Mouse (Mus musculus) MEL (cell line): ENCODE data around the gene Olfr1009. TPM values are rescaled to one million over a fixed set of nuclear protein-coding genes. Genes with fewer than 3 reads are reported as not detected.

Source experiments
- DNase-seq: peaks from one replicate; pipeline ENCODE4 v3.0.0; 2011; ENCODE audit warnings: low read depth, low spot score
- H3K27ac ChIP-seq: 2 replicates; pipeline ENCODE4 v1.5.1; 2012; ENCODE audit warnings: low read depth, mild to moderate bottlenecking, control low read depth, low read length, moderate library complexity; ENCODE audit not compliant: control insufficient read depth
- H3K27me3 ChIP-seq, 2 experiments: fragments of 150-350 bp in 1 of 2; sonication (generic) in 1 of 2; 2 replicates each; pipeline ENCODE4 v1.6.1; 2012; ENCODE audit warnings: low read length in 2 of 2, mild to moderate bottlenecking in 2 of 2, improper control_type of control experiment in 1 of 2, moderate library complexity in 1 of 2; ENCODE audit not compliant: insufficient read depth in 2 of 2, control insufficient read depth in 1 of 2
- H3K36me3 ChIP-seq, 2 experiments: 2 replicates each; pipeline ENCODE4 v1.6.1; 2012 to 2014; ENCODE audit warnings: low read length in 2 of 2, improper control_type of control experiment in 1 of 2, inconsistent platforms in 1 of 2, mild to moderate bottlenecking in 1 of 2; ENCODE audit not compliant: insufficient read depth in 2 of 2, control insufficient read depth in 1 of 2
- H3K4me1 ChIP-seq, 2 experiments: fragments of 150-350 bp in 1 of 2; sonication (generic) in 1 of 2; 2 replicates each; pipeline ENCODE4 v1.6.1; 2012; ENCODE audit warnings: low read length in 2 of 2, improper control_type of control experiment in 1 of 2, mild to moderate bottlenecking in 1 of 2; ENCODE audit not compliant: insufficient read depth in 2 of 2, control insufficient read depth in 1 of 2
- H3K4me3 ChIP-seq, 2 experiments: fragments of 150-350 bp in 1 of 2; sonication (generic) in 1 of 2; 2 replicates each; pipeline ENCODE4 v1.5.1; 2012; ENCODE audit warnings: low read depth in 2 of 2, low read length in 2 of 2, mild to moderate bottlenecking in 2 of 2, moderate library complexity in 2 of 2, control low read depth in 1 of 2, improper control_type of control experiment in 1 of 2; ENCODE audit not compliant: control insufficient read depth in 1 of 2, insufficient read depth in 1 of 2
- H3K79me2 ChIP-seq: 2 replicates; pipeline ENCODE4 v1.6.1; 2012; ENCODE audit warnings: mild to moderate bottlenecking, low read length, moderate library complexity; ENCODE audit not compliant: control insufficient read depth, poor library complexity, insufficient read depth
- H3K9ac ChIP-seq: 2 replicates; pipeline ENCODE4 v1.6.1; 2012; ENCODE audit warnings: low read depth, mild to moderate bottlenecking, control low read depth, low read length, moderate library complexity; ENCODE audit not compliant: control insufficient read depth, poor library complexity, severe bottlenecking
- H3K9me3 ChIP-seq: fragments of 150-350 bp; sonication (generic); replicated peaks from 2 replicates; pipeline ENCODE4 v1.6.1; 2012; ENCODE audit warnings: mild to moderate bottlenecking, low read length, improper control_type of control experiment, moderate library complexity; ENCODE audit not compliant: insufficient read depth
- E2F4 ChIP-seq: IDR thresholded peaks from 2 replicates; pipeline ENCODE4 v1.6.1; 2011; ENCODE audit warnings: low read depth, low read length, improper control_type of control experiment, borderline replicate concordance
- ELF1 ChIP-seq: IDR thresholded peaks from 2 replicates; pipeline ENCODE4 v1.6.1; 2014; ENCODE audit warnings: low read depth, mild to moderate bottlenecking, inconsistent platforms, low read length, improper control_type of control experiment, moderate library complexity
- EP300 ChIP-seq, 2 experiments: IDR thresholded peaks; 2 replicates each; pipeline ENCODE4 v1.6.1; 2011; ENCODE audit warnings: improper control_type of control experiment in 2 of 2, low read length in 2 of 2, low read depth in 1 of 2, mild to moderate bottlenecking in 1 of 2
- GABPA ChIP-seq: IDR thresholded peaks from 2 replicates; pipeline ENCODE4 v1.6.1; 2012; ENCODE audit warnings: low read depth, mild to moderate bottlenecking, inconsistent platforms, low read length, improper control_type of control experiment, moderate library complexity
- GATA1 ChIP-seq: IDR thresholded peaks from 2 replicates; pipeline ENCODE4 v1.6.1; 2011; ENCODE audit warnings: low read depth, low read length, improper control_type of control experiment
- MAFK ChIP-seq: IDR thresholded peaks from 2 replicates; pipeline ENCODE4 v1.6.1; 2011; ENCODE audit warnings: low read depth, mild to moderate bottlenecking, low read length, improper control_type of control experiment, borderline replicate concordance
- MAX ChIP-seq: IDR thresholded peaks from 2 replicates; pipeline ENCODE4 v1.6.1; 2011; ENCODE audit warnings: low read length, improper control_type of control experiment
- MXI1 ChIP-seq: IDR thresholded peaks from 2 replicates; pipeline ENCODE4 v1.6.1; 2011; ENCODE audit warnings: mild to moderate bottlenecking, low read depth, low read length, improper control_type of control experiment
- MYC ChIP-seq: IDR thresholded peaks from 2 replicates; pipeline ENCODE4 v1.6.1; 2011; ENCODE audit warnings: low read depth, mild to moderate bottlenecking, low read length, improper control_type of control experiment, moderate library complexity
- NRF1 ChIP-seq: IDR thresholded peaks from 2 replicates; pipeline ENCODE4 v1.6.1; 2014; ENCODE audit warnings: low read depth, mild to moderate bottlenecking, inconsistent platforms, low read length, improper control_type of control experiment, moderate library complexity; ENCODE audit not compliant: poor library complexity, insufficient read depth, severe bottlenecking
- POLR2AphosphoS2 ChIP-seq: IDR thresholded peaks from 2 replicates; pipeline ENCODE4 v1.6.1; 2011; ENCODE audit warnings: low read length, improper control_type of control experiment
- RAD21 ChIP-seq: IDR thresholded peaks from 2 replicates; pipeline ENCODE4 v1.6.1; 2011; ENCODE audit warnings: mild to moderate bottlenecking, low read depth, low read length, improper control_type of control experiment
- TAL1 ChIP-seq: IDR thresholded peaks from 2 replicates; pipeline ENCODE4 v1.6.1; 2012; ENCODE audit warnings: mild to moderate bottlenecking, inconsistent platforms, low read length, moderate library complexity, mixed read lengths
- TBP ChIP-seq: IDR thresholded peaks from 2 replicates; pipeline ENCODE4 v1.8.0; 2011; ENCODE audit warnings: low read depth, low read length, improper control_type of control experiment
- TCF12 ChIP-seq: IDR thresholded peaks from 2 replicates; pipeline ENCODE4 v1.6.1; 2014; ENCODE audit warnings: low read depth, mild to moderate bottlenecking, inconsistent platforms, low read length, improper control_type of control experiment, moderate library complexity
- UBTF ChIP-seq: IDR thresholded peaks from 2 replicates; pipeline ENCODE4 v1.6.1; 2012; ENCODE audit warnings: low read depth, mild to moderate bottlenecking, inconsistent platforms, low read length, improper control_type of control experiment, moderate library complexity, borderline replicate concordance; ENCODE audit not compliant: insufficient read depth
- USF2 ChIP-seq, 2 experiments: IDR thresholded peaks; 2 replicates each; pipeline ENCODE4 v1.6.1; 2011 to 2012; ENCODE audit warnings: improper control_type of control experiment in 2 of 2, low read length in 2 of 2, borderline replicate concordance in 1 of 2, inconsistent platforms in 1 of 2, low read depth in 1 of 2, mild to moderate bottlenecking in 1 of 2; ENCODE audit not compliant: insufficient read depth in 1 of 2
- polyA plus RNA-seq, 2 experiments: library from polyadenylated mRNA; stranded (reverse) in 1 of 2; unstranded in 1 of 2; fragments of >175 nt in 1 of 2; fragments of >200 nt in 1 of 2; gene quantifications; 2 replicates each; pipeline versions ENCODE4 v1.2.1 to v1.2.4; 2012; ENCODE audit warnings: low replicate concordance in 2 of 2, low read depth in 1 of 2; ENCODE audit not compliant: insufficient read length in 2 of 2, insufficient read depth in 1 of 2, missing spikeins in 1 of 2
- total RNA-seq: library from RNA; depleted of rRNA; stranded (reverse); fragments of 300-350 nt; gene quantifications from 2 replicates; pipeline ENCODE4 v1.2.3, GENCODE M21; 2012; rRNA removed

Olfr1009 gene
- total RNA-seq: not detected in 2 replicates
- not detected for polyA plus RNA-seq

DNA sequence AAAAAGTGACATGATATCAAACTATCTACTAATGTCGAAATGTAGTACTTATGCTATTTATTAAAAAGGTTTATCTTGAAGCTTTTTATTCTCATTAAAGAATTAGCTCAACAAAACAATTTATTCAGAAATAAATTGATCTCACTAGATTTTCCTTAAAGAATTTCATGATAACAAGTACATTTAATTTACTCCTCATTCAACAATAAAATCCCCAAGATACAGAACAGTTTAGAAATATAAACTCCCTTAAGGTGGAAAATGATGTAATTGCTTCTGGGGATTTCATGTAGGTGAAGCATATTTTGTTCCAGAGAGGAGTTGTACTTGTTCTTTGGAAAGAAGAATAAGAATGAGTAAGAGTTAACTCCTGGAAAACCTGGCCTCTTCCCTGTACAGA is at the start of gene Olfr1009:
Gene Olfr1009 (plus strand): TSS at position 301 of the 400 bp plus-strand sequence.
- TF ChIP-seq MXI1 (no peak), TBP (no peak), TAL1 (no peak), E2F4 (no peak), MAX (no peak), POLR2AphosphoS2 (no peak), NRF1 (no peak)
- Histone ChIP-seq H3K79me2 (no peaks in the 10 kb centered on the region), H3K4me1 (no peaks in the 10 kb centered on the region), H3K9ac (no peak within 1 kb of the TSS), H3K27me3 (no peaks in the 10 kb centered on the region), H3K4me3 (no peak within 1 kb of the TSS), H3K9me3 (no peaks in the 10 kb centered on the region), H3K27ac (no peak within 1 kb of the TSS), H3K36me3 (no peaks in the 10 kb centered on the region)
- DNase-seq: no peak

DNA sequence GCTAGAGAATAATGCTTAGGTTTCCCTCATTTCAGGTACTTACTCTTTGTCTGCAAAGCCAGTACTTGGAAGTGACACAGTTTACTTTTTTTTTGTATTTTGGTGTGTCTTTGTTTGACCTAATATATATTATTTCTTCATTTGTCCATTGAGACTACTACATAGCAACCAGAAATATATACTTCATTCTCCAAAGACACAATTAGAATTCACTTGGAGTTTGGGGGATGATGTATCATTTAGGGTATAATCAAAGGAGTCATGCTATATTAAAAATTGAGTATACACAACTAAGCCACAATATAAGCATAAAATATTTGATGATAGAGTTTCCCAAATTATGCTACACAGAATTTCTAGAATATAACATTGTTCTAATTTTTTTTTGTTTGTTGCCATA is 36.6 kb upstream of the Olfr1009 start, which contains the start of gene Olfr1006:
Gene Olfr1006 (minus strand): TSS at position 101 of the 400 bp plus-strand sequence.
- H3K4me1 ChIP-seq: no peaks in the 10 kb centered on the region
- H3K27me3 ChIP-seq: no peaks in the 10 kb centered on the region
- TF ChIP-seq RAD21: no peak
- no peak for TF ChIP-seq UBTF
- TF ChIP-seq GABPA: no peak
- TF ChIP-seq ELF1: no peak
- TF ChIP-seq MYC: no peak
- TF ChIP-seq MAFK: no peak
- TF ChIP-seq GATA1: no peak
- no peak for TF ChIP-seq TCF12
- TF ChIP-seq USF2 (IDR thresholded peaks at IDR 0.05; ENCODE audit: borderline replicate concordance in 1 of 2, insufficient read depth in 1 of 2, low read depth in 1 of 2, low read length in 2 of 2): no peak
- TF ChIP-seq EP300 (IDR thresholded peaks at IDR 0.05; ENCODE audit: low read depth in 1 of 2, low read length in 2 of 2): no peak
- TF ChIP-seq, all 39 proteins: peak for 0
- no peak for DNase-seq
- Histone ChIP-seq H3K4me3 (no peak within 1 kb of the TSS), H3K79me2 (no peaks in the 10 kb centered on the region), H3K36me3 (no peaks in the 10 kb centered on the region), H3K9me3 (no peaks in the 10 kb centered on the region), H3K27ac (no peak within 1 kb of the TSS), H3K9ac (no peak within 1 kb of the TSS)
